9 mouse cellular contexts compared by ENCODE assay signal in genomic region chr4:138455141-138455955, GRCm38 (mm10). TPM values are rescaled to one million over a fixed set of nuclear protein-coding genes. Genes with fewer than 3 reads are reported as not detected.
DNase-seq lines count a peak whose midpoint lies in the region; ATAC-seq and TF ChIP-seq lines count a peak whose summit lies in the region.
"Had no signal": no experiment of that assay in that cellular context is flagged by ENCODE, and none has a peak within 500 bp of the region (broad histone marks: within the 10 kb centered on the region; RNA-seq: fewer than 3 reads in every experiment).

No protein-coding gene starts in this region.

- peak overlapping the region; percentile 73 for H3K27ac ChIP-seq in embryonic facial prominence, embryonic 15.5 days (replicated peaks)
- peak overlapping the region; percentile 98 for H3K27ac ChIP-seq in hindbrain, embryonic 13.5 days
- H3K27ac ChIP-seq in limb, embryonic 14.5 days (replicated peaks; ENCODE audit: low read depth, low read length), result no peak overlapping the region
- peak overlapping the region; percentile 95 for H3K27ac ChIP-seq in neural tube, embryonic 12.5 days

- peak overlapping the region; percentile 94 for H3K4me2 ChIP-seq in embryonic facial prominence, embryonic 15.5 days (replicated peaks)
- H3K4me2 ChIP-seq in hindbrain, embryonic 13.5 days, result peak overlapping the region; percentile 83
- H3K4me2 ChIP-seq in limb, embryonic 14.5 days (replicated peaks; ENCODE audit: low read depth, low read length, severe bottlenecking), result peak overlapping the region; percentile 97
- H3K4me2 ChIP-seq in neural tube, embryonic 12.5 days (replicated peaks), result peak overlapping the region; percentile 81

- H3K36me3 ChIP-seq in embryonic facial prominence, embryonic 15.5 days, result no peaks in the 10 kb centered on the region
- H3K36me3 ChIP-seq in hindbrain, embryonic 13.5 days, result no peaks in the 10 kb centered on the region; the same call in 1 of the 2 replicates
- H3K36me3 ChIP-seq in limb, embryonic 14.5 days (ENCODE audit: control insufficient read depth, insufficient read depth, low read length), result no peaks in the 10 kb centered on the region
- H3K36me3 ChIP-seq in neural tube, embryonic 12.5 days, result peaks cover 5% of the 10 kb centered on the region; the same call in 1 of the 2 replicates

- TF ChIP-seq POLR2A in limb, embryonic 14.5 days (IDR thresholded peaks at IDR 0.05; ENCODE audit: borderline replicate concordance, extremely low read depth, insufficient read depth, insufficient read length), result no peak

- peaks cover 30% of the 10 kb centered on the region for H3K4me1 ChIP-seq in embryonic facial prominence, embryonic 15.5 days
- H3K4me1 ChIP-seq in hindbrain, embryonic 13.5 days (replicated peaks), result peaks cover 65% of the 10 kb centered on the region
- peaks cover 14% of the 10 kb centered on the region; the same call in 1 of the 2 replicates for H3K4me1 ChIP-seq in limb, embryonic 14.5 days (ENCODE audit: control insufficient read depth, insufficient read depth, low read length)
- peaks cover 54% of the 10 kb centered on the region for H3K4me1 ChIP-seq in neural tube, embryonic 12.5 days

- peaks cover 63% of the 10 kb centered on the region for H3K27me3 ChIP-seq in embryonic facial prominence, embryonic 15.5 days
- H3K27me3 ChIP-seq in hindbrain, embryonic 13.5 days, result 0 out of 2 replicates have a peak, but pooled peaks cover 6% of the 10 kb centered on the region
- H3K27me3 ChIP-seq in limb, embryonic 14.5 days (ENCODE audit: control insufficient read depth, insufficient read depth, low read length), result peaks cover 40% of the 10 kb centered on the region
- peaks cover 4% of the 10 kb centered on the region; the same call in 1 of the 2 replicates for H3K27me3 ChIP-seq in neural tube, embryonic 12.5 days (replicated peaks)
- H3K27me3 ChIP-seq: Patski had no signal

- WGBS in embryonic facial prominence, embryonic 15.5 days, result under 1% methylated on average over 56 of the region's 58 CpGs
- WGBS in hindbrain, embryonic 13.5 days, result 0% methylated on average over 58 of the region's 58 CpGs
- 0% methylated on average over 54 of the region's 58 CpGs for WGBS in limb, embryonic 14.5 days
- WGBS in neural tube, embryonic 12.5 days, result under 1% methylated on average over 58 of the region's 58 CpGs

- peak overlapping the region; percentile 60 for H3K9ac ChIP-seq in embryonic facial prominence, embryonic 15.5 days
- peak overlapping the region; percentile 97 for H3K9ac ChIP-seq in hindbrain, embryonic 13.5 days
- peak overlapping the region; percentile 75 for H3K9ac ChIP-seq in limb, embryonic 14.5 days (ENCODE audit: low read depth, low read length, severe bottlenecking)
- peak overlapping the region; percentile 98 for H3K9ac ChIP-seq in neural tube, embryonic 12.5 days

- no peaks in the 10 kb centered on the region for H3K9me3 ChIP-seq in embryonic facial prominence, embryonic 15.5 days (replicated peaks)
- no peaks in the 10 kb centered on the region for H3K9me3 ChIP-seq in hindbrain, embryonic 13.5 days
- no peaks in the 10 kb centered on the region for H3K9me3 ChIP-seq in limb, embryonic 14.5 days (ENCODE audit: control insufficient read depth, low read length)
- no peaks in the 10 kb centered on the region for H3K9me3 ChIP-seq in neural tube, embryonic 12.5 days

- peak; percentile 43 for DNase-seq in layer of hippocampus, adult 11-12 months (ENCODE audit: low spot score)
- no peak for DNase-seq in layer of hippocampus, adult 9-10 months (ENCODE audit: low spot score)
- DNase-seq in R1 (ENCODE audit: low read depth, low spot score), result peak; percentile 62
- no peak for DNase-seq in limb, embryonic 14.5 days (ENCODE audit: low spot score)

- peak overlapping the region; percentile 77 for H3K4me3 ChIP-seq in embryonic facial prominence, embryonic 15.5 days (replicated peaks)
- peak overlapping the region; percentile 96 for H3K4me3 ChIP-seq in hindbrain, embryonic 13.5 days
- H3K4me3 ChIP-seq in limb, embryonic 14.5 days (replicated peaks; ENCODE audit: low read length), result peak overlapping the region; percentile 76
- peak overlapping the region; percentile 99 for H3K4me3 ChIP-seq in neural tube, embryonic 12.5 days

- no peak for ATAC-seq in embryonic facial prominence, embryonic 15.5 days (ENCODE audit: insufficient number of reproducible peaks, low FRiP score, low TSS enrichment, low read depth)
- peak; percentile 34; the same call in 1 of the 2 replicates for ATAC-seq in hindbrain, embryonic 13.5 days (ENCODE audit: low FRiP score)
- 0 out of 2 replicates have a peak, but pooled peaks have one; percentile 2 for ATAC-seq in limb, embryonic 14.5 days (ENCODE audit: low FRiP score, low read depth)
- 0 out of 2 replicates have a peak, but pooled peaks have one; percentile 30 for ATAC-seq in neural tube, embryonic 12.5 days (ENCODE audit: low FRiP score, low read depth)
- no peak for ATAC-seq in activated CD4-positive, CD25-positive, alpha-beta regulatory T cell, adult 4 months

RNA-seq across cellular contexts. Expression of gene Camk2n1, which starts 1.2 kb away (rescaled TPM):
- polyA plus RNA-seq in embryonic facial prominence, embryonic 15.5 days (2015; fragmentation: Nextera tagmentation; extraction: Ambion mirVana), result 3.1 and 3.4 TPM in 2 replicates
- polyA plus RNA-seq in hindbrain, embryonic 13.5 days (2015; fragmentation: Nextera tagmentation; extraction: Ambion mirVana), result 14.3 and 14.8 TPM in 2 replicates
- 7.8 and 9.0 TPM in 2 replicates for polyA plus RNA-seq in limb, embryonic 14.5 days (2012; rRNA removed)
- polyA plus RNA-seq in limb, embryonic 14.5 days (2014; fragmentation: Nextera tagmentation; extraction: Ambion mirVana), result 2.1 and 2.9 TPM in 2 replicates
- 9.2 and 11.7 TPM in 2 replicates for polyA plus RNA-seq in neural tube, embryonic 12.5 days (2016; fragmentation: Nextera tagmentation; extraction: Ambion mirVana)
- under 1 TPM; 0.38 to 0.80 TPM for polyA plus RNA-seq in activated CD4-positive, CD25-positive, alpha-beta regulatory T cell, adult 4 months (2017; shearing (Covaris generic))

RNA-seq across cellular contexts. Expression of gene Mul1, which starts 20.9 kb away (rescaled TPM):
- 17.7 and 18.0 TPM in 2 replicates for polyA plus RNA-seq in embryonic facial prominence, embryonic 15.5 days (2015; fragmentation: Nextera tagmentation; extraction: Ambion mirVana)
- polyA plus RNA-seq in hindbrain, embryonic 13.5 days (2015; fragmentation: Nextera tagmentation; extraction: Ambion mirVana), result 20.9 and 21.4 TPM in 2 replicates
- polyA plus RNA-seq in limb, embryonic 14.5 days (2012; rRNA removed), result 13.8 and 14.2 TPM in 2 replicates
- polyA plus RNA-seq in limb, embryonic 14.5 days (2014; fragmentation: Nextera tagmentation; extraction: Ambion mirVana), result 17.1 and 18.4 TPM in 2 replicates
- 15.6 and 15.8 TPM in 2 replicates for polyA plus RNA-seq in neural tube, embryonic 12.5 days (2016; fragmentation: Nextera tagmentation; extraction: Ambion mirVana)
- 10 to 100 TPM; 12.9 to 14.0 TPM for polyA plus RNA-seq in activated CD4-positive, CD25-positive, alpha-beta regulatory T cell, adult 4 months (2017; shearing (Covaris generic))

RNA-seq across cellular contexts. Expression of gene Fam43b, which starts 59.0 kb away (rescaled TPM):
- 0.09 and 0.11 TPM in 2 replicates for polyA plus RNA-seq in embryonic facial prominence, embryonic 15.5 days (2015; fragmentation: Nextera tagmentation; extraction: Ambion mirVana)
- polyA plus RNA-seq in hindbrain, embryonic 13.5 days (2015; fragmentation: Nextera tagmentation; extraction: Ambion mirVana), result 3.0 and 3.5 TPM in 2 replicates
- 0.03 TPM in 1 of 2 replicates, not detected in the other for polyA plus RNA-seq in limb, embryonic 14.5 days (2012; rRNA removed)
- polyA plus RNA-seq in limb, embryonic 14.5 days (2014; fragmentation: Nextera tagmentation; extraction: Ambion mirVana), result 0.07 TPM in 1 of 2 replicates, not detected in the other
- 0.91 and 1.3 TPM in 2 replicates for polyA plus RNA-seq in neural tube, embryonic 12.5 days (2016; fragmentation: Nextera tagmentation; extraction: Ambion mirVana)
- not detected for polyA plus RNA-seq in activated CD4-positive, CD25-positive, alpha-beta regulatory T cell, adult 4 months (2017; shearing (Covaris generic))
- polyA plus RNA-seq: Patski had no signal

Comparison
In these comparisons a context has a peak if more than half of its experiments do, and no peak if none do; other contexts are left out.
1. DNase-seq: peak in layer of hippocampus, adult 11-12 months (single experiment) and R1 (single experiment); none in layer of hippocampus, adult 9-10 months (single experiment) and limb, embryonic 14.5 days (single experiment).
2. ATAC-seq: peak in hindbrain, embryonic 13.5 days (single experiment), limb, embryonic 14.5 days (single experiment) and neural tube, embryonic 12.5 days (single experiment); none in embryonic facial prominence, embryonic 15.5 days (single experiment) and activated CD4-positive, CD25-positive, alpha-beta regulatory T cell, adult 4 months (single experiment).
3. Peak in every context shown above with its lines, with median percentiles within 50 percentile points of each other: H3K4me2 ChIP-seq, H3K4me3 ChIP-seq and H3K9ac ChIP-seq.